Mouse (Mus musculus) forebrain, embryonic 13.5 days (tissue): ENCODE measurements at regions not wholly inside any gene's neighbourhood (a gene's known extent, or its start where the extent isn't known, plus 50 kb on each side); places are given as distances from the start of the nearest gene placed in this dataset.

ENCODE experiments used
- ATAC-seq: fragments of 200-750 bp; cut with Nextera tagmentation; 2 replicates; pipeline ENCODE4 v1.8.0; 2017
- H3K27ac ChIP-seq: fragments of 300-500 bp; sonication (generic); 2 replicates; pipeline ENCODE4 v1.5.1; 2015; ENCODE audit warnings: inconsistent platforms, mild to moderate bottlenecking, moderate library complexity
- H3K27me3 ChIP-seq: fragments of 300-500 bp; sonication (generic); 2 replicates; pipeline ENCODE4 v1.6.1; 2015; ENCODE audit warnings: mild to moderate bottlenecking, inconsistent platforms
- H3K36me3 ChIP-seq: fragments of 300-500 bp; sonication (generic); 2 replicates; pipeline ENCODE4 v1.6.1; 2015; ENCODE audit warnings: mild to moderate bottlenecking, inconsistent platforms; ENCODE audit not compliant: poor library complexity, severe bottlenecking
- H3K4me1 ChIP-seq: fragments of 300-500 bp; sonication (generic); 2 replicates; pipeline ENCODE4 v1.6.1; 2015; ENCODE audit warnings: inconsistent platforms
- H3K4me2 ChIP-seq: fragments of 300-500 bp; sonication (generic); 2 replicates; pipeline ENCODE4 v1.6.1; 2015; ENCODE audit warnings: inconsistent platforms, mild to moderate bottlenecking, moderate library complexity
- H3K4me3 ChIP-seq: fragments of 300-500 bp; sonication (generic); 2 replicates; pipeline ENCODE4 v1.5.1; 2015; ENCODE audit warnings: mild to moderate bottlenecking, inconsistent platforms
- H3K9ac ChIP-seq: fragments of 300-500 bp; sonication (generic); 2 replicates; pipeline ENCODE4 v1.6.1; 2015; ENCODE audit warnings: mild to moderate bottlenecking, inconsistent platforms
- H3K9me3 ChIP-seq: fragments of 300-500 bp; sonication (generic); replicated peaks from 2 replicates; pipeline ENCODE4 v1.6.1; 2016; ENCODE audit warnings: inconsistent platforms
- WGBS: fragments of 180-500 bp; shearing (Covaris S2); methylation state at CpG from one replicate; pipeline ENCODE4 v1.1.7; 2015; 5-methylcytosine and 5-hydroxymethylcytosine counted together

- Histone ChIP-seq H3K4me1 (no peaks in the 10 kb centered on the region), H3K27me3 (peaks cover 82% of the 10 kb centered on the region), H3K9ac (no peak overlapping the region), H3K27ac (no peak overlapping the region), H3K36me3 (no peaks in the 10 kb centered on the region), H3K9me3 (no peaks in the 10 kb centered on the region), H3K4me2 (no peak overlapping the region), H3K4me3 (no peak overlapping the region)
- WGBS: 15% methylated on average over 12 of the region's 12 CpGs
- ATAC-seq: no peak
Observed at GRCm38 (mm10) chr6:51193356-51193755, 239.1 kb upstream of the Nfe2l3 start.

DNA sequence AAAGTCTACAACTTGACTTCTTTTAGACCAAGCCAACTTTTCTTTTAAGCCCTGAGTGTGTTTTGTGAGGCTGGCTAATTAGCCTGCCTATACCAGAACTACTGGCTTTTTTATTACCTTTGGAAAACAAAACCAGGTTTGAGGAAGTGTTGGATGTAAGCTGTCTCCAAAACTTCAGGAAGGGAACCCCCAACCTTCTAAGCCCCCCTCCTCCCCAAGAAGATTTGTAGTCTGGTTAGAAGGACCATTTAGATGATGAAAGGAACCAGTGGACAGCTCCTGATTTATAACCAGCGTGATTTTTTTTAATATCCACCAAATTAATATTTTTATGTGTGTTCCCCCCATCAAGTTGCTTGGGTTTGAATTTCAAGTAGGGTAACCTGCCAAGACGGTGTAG, 236.1 kb upstream of the Nfe2l3 start:
- no peaks in the 10 kb centered on the region for H3K36me3 ChIP-seq
- H3K9ac ChIP-seq: no peak overlapping the region
- H3K4me2 ChIP-seq: no peak overlapping the region
- WGBS: 90% methylated on average over 2 of the region's 2 CpGs
- ATAC-seq: no peak
- H3K4me1 ChIP-seq: no peaks in the 10 kb centered on the region
- peaks cover 52% of the 10 kb centered on the region for H3K27me3 ChIP-seq
- H3K27ac ChIP-seq: no peak overlapping the region
- H3K9me3 ChIP-seq: no peaks in the 10 kb centered on the region
- H3K4me3 ChIP-seq: no peak overlapping the region

DNA sequence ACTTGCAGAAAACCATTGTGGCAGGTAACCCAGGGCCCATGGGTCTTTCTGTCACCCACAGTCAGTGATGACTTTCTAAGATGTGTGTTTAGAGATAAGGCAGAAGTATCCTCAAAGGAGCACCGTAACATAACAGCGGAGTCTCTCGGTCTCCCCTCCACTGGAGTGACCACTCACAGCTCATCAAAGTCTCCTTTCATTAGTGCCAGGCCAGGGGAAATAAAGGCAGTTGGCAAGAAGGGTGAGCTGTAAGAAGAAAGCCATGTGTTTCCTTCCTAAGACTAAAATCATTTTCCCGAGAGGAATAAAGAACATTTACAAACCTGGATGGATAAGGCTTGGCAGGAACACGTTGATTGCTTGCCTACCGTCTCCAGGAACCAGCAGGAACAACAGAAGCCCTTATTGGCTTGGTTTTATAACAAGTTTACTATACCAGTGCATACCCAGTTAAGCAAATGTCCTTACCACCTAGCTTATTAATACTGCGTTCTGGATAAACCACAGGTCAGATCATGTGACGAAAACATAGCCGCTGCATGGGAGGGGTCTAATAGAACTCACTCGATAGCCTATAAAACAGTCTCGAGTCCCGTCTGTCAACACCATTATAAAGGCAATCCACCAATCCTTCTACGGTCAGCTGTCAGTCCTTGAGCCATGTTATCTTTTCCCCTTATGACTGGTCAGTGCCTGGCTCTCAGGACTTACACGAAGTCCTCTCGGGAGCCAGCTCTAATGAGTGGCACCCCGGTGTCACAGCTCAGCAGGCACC, 235.3 kb upstream of the Nfe2l3 start:
- ATAC-seq: no peak
- Histone ChIP-seq H3K36me3 (no peaks in the 10 kb centered on the region), H3K27ac (no peak overlapping the region), H3K9me3 (no peaks in the 10 kb centered on the region), H3K4me2 (no peak overlapping the region), H3K9ac (no peak overlapping the region), H3K4me1 (no peaks in the 10 kb centered on the region), H3K4me3 (no peak overlapping the region), H3K27me3 (peaks cover 44% of the 10 kb centered on the region)
- 85% methylated on average over 16 of the region's 16 CpGs for WGBS

DNA sequence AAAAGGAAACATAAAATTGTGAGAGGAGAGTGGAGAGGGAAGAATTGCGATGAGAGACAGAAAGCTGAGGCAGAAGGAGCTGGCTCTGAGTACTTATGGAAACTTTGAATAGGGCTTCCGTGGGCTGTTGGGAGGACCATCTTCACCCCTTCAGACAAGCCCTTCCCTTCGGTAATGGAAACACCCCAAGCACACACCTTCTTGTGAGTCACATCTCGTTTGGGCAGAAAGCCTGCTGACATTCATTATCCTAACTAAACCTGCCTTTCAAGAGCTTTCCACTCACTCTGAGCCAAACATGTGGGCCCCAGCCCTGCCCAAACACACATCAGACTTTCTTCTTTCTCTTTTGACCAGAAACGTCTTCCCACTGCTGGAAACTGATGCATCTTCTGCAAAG, 232.3 kb upstream of the Nfe2l3 start:
- no peaks in the 10 kb centered on the region for H3K4me1 ChIP-seq
- no peaks in the 10 kb centered on the region for H3K9me3 ChIP-seq
- no peak overlapping the region for H3K4me3 ChIP-seq
- 55% methylated on average over 5 of the region's 5 CpGs for WGBS
- H3K9ac ChIP-seq: no peak overlapping the region
- peaks cover 27% of the 10 kb centered on the region for H3K27me3 ChIP-seq
- ATAC-seq: no peak
- no peak overlapping the region for H3K27ac ChIP-seq
- no peak overlapping the region for H3K4me2 ChIP-seq
- no peaks in the 10 kb centered on the region for H3K36me3 ChIP-seq

GRCm38 (mm10) chr6:51200837-51201236, 231.6 kb upstream of the Nfe2l3 start:
- 89% methylated on average over 14 of the region's 14 CpGs for WGBS
- Histone ChIP-seq H3K9me3 (no peaks in the 10 kb centered on the region), H3K4me2 (no peak overlapping the region), H3K27me3 (peaks cover 32% of the 10 kb centered on the region), H3K36me3 (no peaks in the 10 kb centered on the region), H3K4me1 (no peaks in the 10 kb centered on the region), H3K4me3 (no peak overlapping the region), H3K27ac (no peak overlapping the region), H3K9ac (no peak overlapping the region)
- no peak for ATAC-seq

- H3K27me3 ChIP-seq: peaks cover 38% of the 10 kb centered on the region
- H3K4me3 ChIP-seq: no peak overlapping the region
- H3K9ac ChIP-seq: no peak overlapping the region
- H3K4me2 ChIP-seq: no peak overlapping the region
- no peak overlapping the region for H3K27ac ChIP-seq
- no peaks in the 10 kb centered on the region for H3K9me3 ChIP-seq
- ATAC-seq: no peak
- H3K36me3 ChIP-seq: no peaks in the 10 kb centered on the region
- WGBS: 84% methylated on average over 3 of the region's 3 CpGs
- H3K4me1 ChIP-seq: peaks cover 15% of the 10 kb centered on the region
Observed at GRCm38 (mm10) chr6:51204306-51204705, 228.2 kb upstream of the Nfe2l3 start.

DNA sequence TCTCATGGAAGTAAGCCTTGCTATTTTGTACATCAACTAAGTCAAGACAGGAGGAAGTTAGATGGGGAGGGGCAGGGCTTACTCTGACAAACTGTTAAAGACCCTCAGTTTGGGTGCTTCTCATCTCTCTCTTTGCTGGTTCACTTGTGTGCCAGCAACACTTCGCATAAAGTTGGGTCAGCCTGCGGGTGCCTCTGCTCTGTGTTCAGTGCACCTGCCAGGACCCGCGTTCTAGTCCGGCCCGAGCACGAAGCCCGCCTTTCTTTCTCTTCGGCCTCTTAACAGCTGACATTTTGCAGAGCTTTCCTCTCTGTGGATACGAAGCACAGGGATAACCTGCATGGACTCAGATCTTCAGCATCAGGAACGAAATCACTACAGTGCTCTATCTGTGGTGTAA, 227.1 kb upstream of the Nfe2l3 start:
- H3K9ac ChIP-seq: no peak overlapping the region
- H3K27me3 ChIP-seq: peaks cover 38% of the 10 kb centered on the region
- no peak overlapping the region for H3K27ac ChIP-seq
- no peak overlapping the region for H3K4me3 ChIP-seq
- no peaks in the 10 kb centered on the region for H3K36me3 ChIP-seq
- ATAC-seq: no peak
- no peak overlapping the region for H3K4me2 ChIP-seq
- 85% methylated on average over 11 of the region's 11 CpGs for WGBS
- H3K9me3 ChIP-seq: no peaks in the 10 kb centered on the region
- H3K4me1 ChIP-seq: peaks cover 15% of the 10 kb centered on the region

- 8% methylated on average over 11 of the region's 11 CpGs for WGBS
- Histone ChIP-seq H3K9ac (peak overlapping the region; percentile 48; the same call in 1 of the 2 replicates), H3K27ac (peak overlapping the region; percentile 60; the same call in 1 of the 2 replicates), H3K36me3 (no peaks in the 10 kb centered on the region), H3K4me2 (peak overlapping the region; percentile 47), H3K4me1 (peaks cover 15% of the 10 kb centered on the region), H3K4me3 (no peak overlapping the region), H3K9me3 (no peaks in the 10 kb centered on the region), H3K27me3 (peaks cover 38% of the 10 kb centered on the region)
- no peak for ATAC-seq
Observed at GRCm38 (mm10) chr6:51206712-51207505, 225.6 kb upstream of the Nfe2l3 start.

GRCm38 (mm10) chr6:51207587-51208361, 224.7 kb upstream of the Nfe2l3 start:
- H3K4me1 ChIP-seq: peaks cover 15% of the 10 kb centered on the region
- H3K9me3 ChIP-seq: no peaks in the 10 kb centered on the region
- H3K4me3 ChIP-seq: peak overlapping the region; percentile 18
- H3K4me2 ChIP-seq: peak overlapping the region; percentile 47
- WGBS: 4% methylated on average over 21 of the region's 21 CpGs
- H3K27me3 ChIP-seq: peaks cover 35% of the 10 kb centered on the region
- H3K36me3 ChIP-seq: no peaks in the 10 kb centered on the region
- ATAC-seq: peak; percentile 61; the same call in 1 of the 2 replicates
- peak overlapping the region; percentile 48 for H3K9ac ChIP-seq
- peak overlapping the region; percentile 60 for H3K27ac ChIP-seq

- WGBS: 3% methylated on average over 6 of the region's 6 CpGs
- no peak overlapping the region for H3K4me3 ChIP-seq
- H3K9ac ChIP-seq: no peak overlapping the region
- peak; percentile 79 for ATAC-seq
- no peak overlapping the region for H3K27ac ChIP-seq
- no peaks in the 10 kb centered on the region for H3K9me3 ChIP-seq
- H3K4me2 ChIP-seq: no peak overlapping the region
- H3K36me3 ChIP-seq: no peaks in the 10 kb centered on the region
- H3K27me3 ChIP-seq: peaks cover 32% of the 10 kb centered on the region
- H3K4me1 ChIP-seq: peaks cover 15% of the 10 kb centered on the region
Observed at GRCm38 (mm10) chr6:51208660-51209396, 223.6 kb upstream of the Nfe2l3 start.

DNA sequence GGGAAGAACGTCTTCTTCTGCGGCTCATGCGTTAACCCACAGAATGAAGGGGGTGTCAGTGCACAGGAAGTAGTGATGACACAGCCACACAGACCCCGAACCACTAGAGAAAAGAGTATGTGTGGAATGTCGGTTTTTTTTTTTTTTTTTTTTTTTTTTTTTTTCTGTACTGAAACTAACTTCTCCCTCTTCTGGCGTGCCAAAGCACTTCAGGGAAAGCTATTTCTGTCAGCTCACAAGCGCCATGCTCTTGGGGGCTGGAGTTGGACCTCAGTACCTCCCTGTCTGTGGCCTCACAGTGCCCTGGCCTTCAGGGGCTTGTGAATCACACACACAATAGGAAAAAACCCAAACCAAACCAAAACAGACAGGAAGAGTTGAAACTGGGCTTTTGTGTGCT, 221.1 kb upstream of the Nfe2l3 start:
- no peak for ATAC-seq
- peaks cover 15% of the 10 kb centered on the region for H3K27me3 ChIP-seq
- peaks cover 20% of the 10 kb centered on the region for H3K4me1 ChIP-seq
- H3K9me3 ChIP-seq: no peaks in the 10 kb centered on the region
- no peak overlapping the region for H3K27ac ChIP-seq
- 69% methylated on average over 7 of the region's 7 CpGs for WGBS
- H3K9ac ChIP-seq: no peak overlapping the region
- H3K4me3 ChIP-seq: no peak overlapping the region
- no peaks in the 10 kb centered on the region for H3K36me3 ChIP-seq
- H3K4me2 ChIP-seq: no peak overlapping the region
